Mouse (Mus musculus): ENCODE measurements around the gene H2afy.
A peak's percentile ranks its signal among the peaks of the same experiment; 100 is the strongest.

The H2afy gene

DNA sequence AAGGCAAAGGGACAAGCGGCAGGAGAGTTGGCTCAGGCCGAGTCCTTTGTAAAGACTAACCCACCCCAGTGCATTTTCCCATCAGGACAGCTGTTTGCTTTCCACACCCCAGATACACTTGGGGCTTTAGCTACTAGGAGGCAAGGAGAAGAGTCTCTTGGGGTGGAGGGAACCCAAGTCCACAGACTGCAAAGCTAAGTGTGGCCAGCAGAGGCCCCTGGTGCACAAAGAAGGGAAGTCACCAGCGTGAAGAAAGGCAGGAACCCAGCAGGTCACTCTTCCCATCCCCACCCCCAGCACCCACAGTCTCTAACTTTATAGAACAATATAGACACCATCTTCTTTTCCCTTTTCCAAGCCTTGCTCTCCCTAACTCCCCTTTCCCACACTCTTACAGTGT lies 9.4 kb upstream of the H2afy start:
- peak; percentile 75 for DNase-seq (ENCODE audit: low read depth)

DNA sequence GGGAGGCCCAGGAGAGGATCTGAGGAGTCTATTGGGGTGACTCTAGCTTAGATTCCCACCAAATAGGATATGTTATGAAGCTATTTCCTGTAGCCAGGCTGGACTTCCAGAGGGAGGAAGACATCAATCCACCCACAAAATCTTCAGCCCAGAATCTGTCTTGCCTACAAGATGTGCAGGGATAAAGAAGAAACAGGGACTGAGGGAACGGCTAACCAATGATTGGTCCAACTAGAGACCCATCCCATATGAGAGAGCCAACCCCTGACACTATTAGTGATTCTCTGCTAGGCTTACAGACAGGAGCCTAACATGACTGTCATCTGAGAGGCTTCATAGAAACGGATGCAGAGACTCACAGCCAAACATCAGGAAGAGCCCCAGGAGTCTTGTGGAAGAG lies 7.9 kb upstream of the H2afy start:
- no peak for DNase-seq (ENCODE audit: low read depth)

DNA sequence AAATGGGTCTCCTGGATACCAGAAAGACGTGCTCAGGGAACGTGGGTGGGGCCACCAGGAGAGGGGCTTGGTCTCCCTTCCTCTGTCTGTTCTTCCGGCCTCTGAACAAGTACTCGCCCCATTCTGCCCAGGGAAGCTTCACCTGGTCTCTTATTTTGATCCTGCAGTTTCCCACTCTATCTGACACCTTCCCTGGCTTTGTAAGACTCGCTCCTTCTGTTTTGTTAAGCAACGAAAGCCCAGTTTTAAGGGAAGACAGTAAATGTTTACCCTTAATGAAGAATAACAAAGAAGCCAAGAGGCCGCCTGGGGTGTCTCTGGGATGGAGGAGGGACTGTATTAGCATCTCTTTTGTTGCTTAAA lies 7.0 kb upstream of the H2afy start:
- no peak for DNase-seq (ENCODE audit: low read depth)

DNA sequence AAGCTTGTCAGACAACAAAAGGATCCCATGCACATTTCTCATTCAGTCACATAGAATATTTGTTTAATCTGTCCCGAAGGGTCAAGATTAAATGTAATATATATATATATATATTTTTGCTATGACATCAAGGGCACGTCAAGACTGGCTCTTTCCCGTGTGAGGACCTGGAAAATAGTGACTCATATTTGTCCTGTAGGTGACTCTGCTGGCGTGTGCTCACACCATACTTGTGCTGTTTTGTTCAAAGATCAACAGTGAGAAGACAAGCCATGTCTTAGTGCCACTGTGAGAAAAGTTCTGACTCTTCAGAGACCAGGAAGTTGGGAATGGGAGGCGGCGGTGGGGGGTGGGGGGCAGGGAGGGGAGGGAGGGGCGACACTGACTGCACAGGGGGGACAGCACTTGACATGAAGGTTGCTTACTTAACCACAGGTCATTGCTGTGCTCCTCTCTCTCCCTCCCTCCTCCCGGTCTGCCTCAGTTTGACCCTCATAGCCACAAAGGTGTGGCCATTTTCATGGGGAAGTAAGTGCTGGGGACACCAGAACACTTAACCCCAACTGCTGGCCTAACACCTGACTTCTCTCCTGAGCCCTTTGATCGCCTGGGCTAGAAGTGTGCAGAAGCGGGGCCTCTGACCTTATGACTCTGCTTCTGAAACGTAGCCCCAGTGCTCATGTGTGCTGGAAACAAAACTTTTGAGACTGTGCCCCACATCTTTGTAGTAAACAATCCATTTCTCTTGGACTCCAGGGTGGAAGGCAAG lies 6.4 kb upstream of the H2afy start:
- peak; percentile 53 for DNase-seq (ENCODE audit: low read depth)

DNA sequence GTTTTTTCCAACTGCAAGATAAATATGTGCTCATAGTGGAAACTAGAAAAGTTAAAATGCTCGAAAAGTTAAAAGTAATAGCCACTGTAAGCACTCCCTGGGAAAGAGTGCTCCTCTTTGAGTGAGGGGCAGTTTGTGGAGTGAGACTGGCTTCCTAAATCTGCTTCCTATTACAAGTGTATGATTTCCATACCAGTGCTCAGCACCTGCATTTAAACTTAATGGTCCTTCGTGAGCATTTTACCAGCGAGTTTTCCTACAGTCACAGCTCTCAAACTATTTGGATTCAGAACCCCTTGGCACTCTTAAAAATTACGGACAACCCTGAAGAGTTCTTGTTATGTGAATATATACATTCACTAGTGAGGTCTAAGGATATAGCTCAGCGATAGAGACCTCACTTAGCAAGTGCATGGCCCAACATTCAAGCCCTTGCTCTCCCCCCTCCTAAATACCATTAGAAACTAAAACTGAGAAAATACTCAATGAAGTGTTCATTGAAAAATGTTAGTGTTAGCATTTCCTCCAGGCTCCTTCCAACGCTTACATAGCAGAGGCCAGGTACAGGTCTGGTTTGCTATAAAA lies 3.1 kb upstream of the H2afy start:
- no peak for DNase-seq (ENCODE audit: low read depth)

DNA sequence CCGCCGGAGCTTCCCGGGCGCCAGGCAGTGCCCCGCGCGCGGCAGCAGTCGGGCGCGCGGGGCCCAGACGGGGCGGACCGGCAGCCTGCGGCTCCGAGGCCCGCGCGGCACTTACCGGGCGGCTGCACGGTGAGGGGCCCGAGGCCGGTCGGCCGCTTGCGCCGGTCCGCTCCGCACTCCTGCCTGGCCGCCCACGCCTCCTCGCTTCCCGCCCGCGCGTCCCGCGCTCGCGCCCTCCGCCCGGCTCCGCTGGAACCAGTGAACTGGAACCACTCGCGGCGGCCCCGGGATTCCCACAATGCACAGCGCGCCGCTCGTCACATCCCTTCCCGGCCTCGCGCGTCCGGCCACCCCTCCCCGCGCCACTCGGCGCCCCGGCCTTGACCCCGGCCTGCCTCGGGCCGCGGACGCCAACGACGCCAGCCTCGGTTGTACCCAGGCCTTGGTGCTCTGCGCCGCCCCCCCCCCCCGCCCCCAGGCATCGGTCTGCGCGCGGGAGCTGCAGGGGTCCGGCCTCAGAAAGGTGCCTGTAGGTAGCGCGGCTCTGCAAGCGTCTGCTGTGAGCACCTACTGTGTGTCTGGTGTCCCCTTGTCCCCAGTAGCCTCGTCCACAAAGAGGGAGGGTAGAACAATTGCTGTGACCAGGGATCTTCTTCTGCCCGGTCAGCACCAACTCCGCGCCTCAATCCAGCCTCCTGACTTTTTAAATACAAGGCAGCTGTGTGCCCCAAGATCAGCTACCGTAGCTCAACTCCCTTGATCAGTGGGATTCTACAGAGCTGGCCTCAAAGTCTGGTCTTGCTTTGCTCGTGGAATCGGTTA lies 719 bp downstream of the H2afy start:
- peak; percentile 85 for DNase-seq (ENCODE audit: low read depth)

DNA sequence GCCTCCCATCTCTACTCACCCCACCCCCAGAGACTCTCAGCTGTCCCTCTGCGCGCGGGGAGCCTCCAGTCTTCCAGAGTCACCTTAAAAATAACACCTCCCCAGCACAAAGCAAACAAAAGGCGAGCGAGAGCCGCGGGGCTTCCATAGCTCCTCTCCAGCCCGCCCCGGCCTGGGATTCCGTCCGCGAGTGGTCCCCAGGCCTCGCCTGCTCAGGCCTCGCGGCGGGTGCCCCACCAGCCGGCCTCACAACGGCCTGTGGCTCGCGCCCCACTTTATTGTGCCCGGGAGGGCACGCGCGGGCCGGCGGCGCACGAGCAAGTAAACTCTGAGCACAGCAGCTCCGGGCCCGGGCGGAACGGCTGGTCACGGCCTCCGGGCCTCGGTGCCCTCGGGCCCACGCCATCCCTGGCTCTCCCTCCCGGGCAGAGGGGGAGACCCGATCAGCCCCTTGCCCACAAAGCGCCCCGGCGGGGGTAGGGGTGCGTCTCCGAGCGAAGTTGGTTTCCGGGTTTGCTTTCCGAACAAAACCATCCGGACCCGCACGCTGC lies 1.5 kb downstream of the H2afy start:
- peak; percentile 57 for DNase-seq (ENCODE audit: low read depth)

DNA sequence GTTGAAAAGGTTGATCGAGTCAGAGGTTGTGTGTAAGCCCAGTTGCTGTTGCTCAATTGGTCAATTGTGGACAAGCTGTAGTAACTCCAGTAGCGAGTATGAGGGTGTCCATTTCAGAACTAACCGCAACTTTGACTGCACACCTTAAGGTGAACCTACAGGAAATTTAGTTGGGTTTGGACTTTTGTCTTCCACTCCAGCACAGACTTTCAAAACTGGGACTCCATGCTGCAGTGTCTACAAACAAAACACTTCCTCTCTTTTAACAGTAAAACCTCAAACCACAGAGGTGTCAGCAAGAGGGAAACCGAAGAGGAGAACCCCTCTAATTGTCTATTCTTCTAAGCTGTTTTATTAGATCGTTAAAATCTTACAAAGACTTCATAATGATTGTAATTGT lies 2.1 kb downstream of the H2afy start:
- peak; percentile 67 for DNase-seq (ENCODE audit: low read depth)

DNA sequence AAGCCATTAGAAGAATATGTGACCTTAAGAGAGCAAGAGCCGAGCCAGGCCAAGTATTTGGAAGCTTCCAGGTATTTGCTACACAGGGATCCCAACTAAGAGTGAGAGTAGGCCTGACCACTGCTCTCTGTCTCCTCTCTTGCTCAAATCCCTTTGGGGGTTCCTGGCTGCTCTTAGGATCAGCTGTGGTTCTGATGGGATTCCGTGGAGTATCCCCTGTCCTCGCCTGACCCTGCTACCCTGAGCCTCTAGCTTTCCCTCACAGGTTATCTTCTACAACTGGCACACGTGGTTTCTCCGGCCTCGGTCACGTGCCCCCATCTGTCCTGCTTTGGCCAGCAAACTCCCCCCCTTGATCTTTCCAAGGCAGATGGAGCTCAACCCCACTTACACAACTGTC lies 3.2 kb downstream of the H2afy start:
- no peak for DNase-seq (ENCODE audit: low read depth)

DNA sequence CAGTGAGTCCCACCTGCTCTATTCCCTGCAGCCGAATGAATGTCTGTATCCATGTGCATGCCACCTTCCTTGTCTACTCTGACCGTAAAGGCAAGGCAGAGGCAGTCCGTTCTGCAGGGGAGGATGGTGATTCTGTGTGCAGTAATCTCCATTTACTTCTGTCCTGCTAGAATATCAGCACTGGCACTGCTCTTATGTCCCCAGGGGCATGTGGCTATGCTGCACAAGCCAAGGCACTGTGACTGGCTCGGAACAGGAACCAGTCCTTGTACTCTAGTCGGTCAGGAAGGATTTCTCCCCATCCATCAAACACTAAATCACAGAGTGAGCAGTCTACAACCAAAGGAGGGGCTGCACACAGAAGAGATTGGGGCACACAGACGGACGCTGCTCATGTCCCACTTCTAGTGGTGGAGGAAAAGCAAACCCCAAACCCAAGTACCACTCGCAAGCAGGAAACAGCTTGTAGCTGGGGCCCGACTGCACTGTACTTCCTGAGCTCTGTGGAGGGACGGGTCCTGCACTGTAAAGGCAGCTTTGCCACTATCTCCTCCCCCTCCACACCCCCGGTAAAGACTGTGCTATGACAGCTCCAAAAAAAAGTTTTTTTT lies 3.7 kb downstream of the H2afy start:
- DNase-seq (ENCODE audit: low read depth), result peak; percentile 62

DNA sequence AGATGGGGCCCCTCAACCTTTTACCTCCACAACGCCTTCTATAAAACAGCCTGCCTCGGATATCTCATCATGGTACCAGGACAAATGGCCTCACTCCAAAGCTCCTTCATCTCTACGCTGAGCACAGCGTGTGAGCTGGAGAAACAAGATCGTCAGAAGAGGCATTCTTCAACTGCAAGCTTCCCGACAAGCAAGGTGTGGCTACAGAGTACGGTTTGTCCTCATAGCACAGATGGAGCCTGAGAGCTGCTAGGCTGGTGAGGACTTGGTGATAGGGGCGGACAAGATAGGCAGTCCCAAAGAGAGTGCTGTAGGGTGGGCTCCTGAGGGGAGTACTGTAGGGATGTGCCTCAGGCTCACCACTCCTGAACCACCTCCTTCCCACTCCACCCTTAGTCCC lies 5.6 kb downstream of the H2afy start:
- DNase-seq (ENCODE audit: low read depth), result no peak

DNA sequence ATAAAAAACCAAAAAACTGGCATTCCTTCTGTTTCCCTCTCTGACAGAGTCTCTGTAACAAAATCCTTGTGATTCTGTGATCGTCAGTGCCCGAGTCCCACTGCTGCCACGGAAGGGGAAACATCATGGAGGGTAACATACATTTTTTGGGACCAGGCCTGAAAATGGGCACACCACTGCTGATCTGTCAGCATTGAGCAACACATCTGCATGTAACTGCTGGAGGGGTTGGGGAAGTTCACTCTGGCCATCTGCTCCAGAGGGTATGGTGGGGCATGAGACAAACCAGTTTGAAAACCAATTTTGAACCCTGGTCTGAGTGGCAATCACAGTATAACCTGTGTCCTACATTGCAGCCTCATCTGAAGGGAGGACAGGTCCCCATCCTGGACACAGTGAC lies 6.6 kb downstream of the H2afy start:
- DNase-seq (ENCODE audit: low read depth), result no peak

DNA sequence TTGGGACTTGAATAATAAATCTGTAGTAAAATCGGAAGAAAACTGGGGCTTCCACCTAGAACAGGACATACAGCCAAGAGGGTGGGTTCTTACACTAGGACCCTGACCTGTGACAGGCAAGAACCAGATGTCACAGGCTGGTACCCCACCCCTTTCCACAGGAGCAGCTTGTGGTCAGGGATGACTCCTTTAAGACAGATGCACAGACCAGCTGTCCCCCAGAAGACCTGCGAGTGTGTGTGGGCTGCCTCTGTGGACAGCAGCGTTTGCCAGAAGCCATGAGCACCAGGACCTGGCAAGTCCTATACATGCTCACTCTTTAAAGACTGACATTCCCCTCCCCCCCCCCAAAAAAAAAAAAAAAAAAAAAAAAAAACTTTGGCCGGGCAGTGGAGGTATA lies 7.1 kb downstream of the H2afy start:
- no peak for DNase-seq (ENCODE audit: low read depth)

DNA sequence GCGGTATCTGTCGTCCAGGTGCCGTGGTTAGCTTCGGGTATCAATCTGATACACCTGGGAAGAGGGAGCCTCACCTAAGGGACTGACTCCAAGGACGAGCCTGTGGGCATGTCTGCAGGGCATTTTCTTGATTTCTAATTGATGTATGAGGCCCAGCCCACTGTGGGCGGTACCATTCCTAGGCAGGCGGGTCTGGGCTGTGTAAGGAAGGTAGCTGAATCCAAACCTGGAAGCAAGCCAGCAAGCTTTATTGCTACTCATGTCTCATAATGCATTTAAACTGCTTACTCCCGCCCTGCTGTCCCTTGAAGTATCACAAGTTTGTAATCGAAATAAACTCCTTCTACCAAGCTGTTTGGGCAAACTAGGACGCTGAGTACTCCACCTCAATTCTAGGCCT lies 10.5 kb downstream of the H2afy start:
- no peak for DNase-seq (ENCODE audit: low read depth)

DNA sequence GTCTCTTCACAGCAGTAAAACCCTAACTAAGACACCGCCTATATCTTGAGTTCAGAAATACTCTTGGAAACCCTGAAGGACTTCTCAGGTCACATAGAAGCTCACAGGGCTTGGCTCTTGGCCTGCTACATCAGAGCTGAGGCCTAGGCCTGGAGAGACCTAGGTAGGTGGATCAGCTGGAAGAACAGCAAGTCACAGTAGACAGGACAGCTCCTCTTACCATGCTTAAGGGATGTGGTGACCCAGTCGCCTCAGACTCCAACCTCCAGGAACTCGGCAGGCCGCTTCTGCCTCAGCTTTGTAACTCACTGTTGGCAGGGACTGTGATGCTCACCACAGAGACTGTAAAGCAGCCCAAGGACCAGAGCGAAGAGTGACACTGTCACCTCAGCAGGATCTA lies 13.1 kb downstream of the H2afy start:
- no peak for DNase-seq (ENCODE audit: low read depth)

DNA sequence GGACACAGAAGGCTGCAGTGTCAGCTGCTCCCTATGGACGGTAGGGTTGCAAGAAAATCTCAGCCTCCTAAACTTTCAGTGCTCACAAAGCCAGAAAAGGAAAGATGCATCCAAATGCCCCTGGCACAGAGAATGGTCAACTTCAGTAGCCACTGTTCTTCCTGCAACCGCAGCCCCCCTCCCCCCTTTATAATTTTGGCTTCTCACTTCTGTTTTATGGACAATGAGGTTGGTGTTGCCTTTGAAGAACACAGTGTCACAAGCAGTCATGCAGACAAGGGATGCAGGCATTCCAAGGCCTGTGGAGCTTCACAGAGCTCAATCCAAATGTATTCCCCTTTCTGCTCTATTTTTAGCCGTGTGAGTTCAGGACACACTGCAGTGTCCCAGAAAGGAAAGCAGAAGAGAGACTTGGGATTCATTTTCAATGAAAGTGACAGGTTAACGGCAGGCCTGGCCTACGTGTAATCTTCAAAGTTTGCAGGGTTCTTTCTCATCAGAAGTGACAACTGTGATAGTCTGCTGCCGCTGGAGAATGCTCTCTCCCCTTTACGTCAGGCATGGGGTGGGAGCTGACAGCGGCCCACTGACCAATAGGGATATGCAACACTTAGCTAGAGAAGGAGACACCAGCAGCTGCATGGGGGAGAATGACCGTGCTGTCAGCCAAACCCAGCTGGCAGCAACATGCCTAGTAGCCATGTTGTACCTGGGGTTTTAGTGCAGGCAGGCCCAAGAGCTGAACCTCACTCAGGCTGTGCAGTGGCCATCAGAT lies 18.0 kb downstream of the H2afy start:
- no peak for DNase-seq (ENCODE audit: low read depth)

DNA sequence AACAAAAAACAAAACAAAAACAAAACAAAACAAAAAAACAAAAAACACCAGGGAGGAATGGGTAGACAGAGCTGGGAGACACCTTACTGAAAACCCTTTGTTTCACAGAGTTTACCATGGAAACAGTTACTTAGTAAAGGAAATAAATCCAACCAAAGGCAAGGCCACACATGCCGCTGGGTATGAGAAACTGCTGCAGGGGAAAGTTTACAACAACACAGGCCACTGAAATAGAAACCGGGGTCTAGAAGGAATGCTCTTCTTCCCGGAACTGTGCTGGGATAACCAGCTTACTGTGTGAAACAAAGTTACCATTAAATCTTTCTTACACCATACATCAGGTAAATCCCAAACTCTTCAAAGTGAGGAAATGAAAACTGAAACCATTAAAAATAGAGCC lies 20.3 kb downstream of the H2afy start:
- DNase-seq (ENCODE audit: low read depth), result peak; percentile 40

DNA sequence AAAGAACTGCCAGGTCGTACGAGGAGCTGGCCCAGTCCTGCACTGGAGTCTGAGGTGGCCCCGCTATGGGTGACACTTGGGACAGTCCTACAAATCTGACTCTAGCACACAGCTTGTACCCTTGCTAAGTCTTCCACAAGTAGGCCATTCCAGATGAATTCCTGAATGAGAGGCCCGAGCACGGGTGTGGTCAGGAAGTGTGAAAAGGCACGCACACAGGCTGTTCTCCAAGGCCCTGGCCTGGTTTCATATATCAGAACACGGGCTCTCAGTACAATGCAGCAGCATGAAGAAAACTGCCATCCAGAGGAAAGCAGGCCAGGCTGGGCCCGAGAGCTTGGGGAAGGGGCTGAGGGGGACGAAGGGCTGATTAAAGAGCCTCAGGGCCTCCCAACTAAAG lies 20.8 kb downstream of the H2afy start:
- DNase-seq (ENCODE audit: low read depth), result no peak

DNA sequence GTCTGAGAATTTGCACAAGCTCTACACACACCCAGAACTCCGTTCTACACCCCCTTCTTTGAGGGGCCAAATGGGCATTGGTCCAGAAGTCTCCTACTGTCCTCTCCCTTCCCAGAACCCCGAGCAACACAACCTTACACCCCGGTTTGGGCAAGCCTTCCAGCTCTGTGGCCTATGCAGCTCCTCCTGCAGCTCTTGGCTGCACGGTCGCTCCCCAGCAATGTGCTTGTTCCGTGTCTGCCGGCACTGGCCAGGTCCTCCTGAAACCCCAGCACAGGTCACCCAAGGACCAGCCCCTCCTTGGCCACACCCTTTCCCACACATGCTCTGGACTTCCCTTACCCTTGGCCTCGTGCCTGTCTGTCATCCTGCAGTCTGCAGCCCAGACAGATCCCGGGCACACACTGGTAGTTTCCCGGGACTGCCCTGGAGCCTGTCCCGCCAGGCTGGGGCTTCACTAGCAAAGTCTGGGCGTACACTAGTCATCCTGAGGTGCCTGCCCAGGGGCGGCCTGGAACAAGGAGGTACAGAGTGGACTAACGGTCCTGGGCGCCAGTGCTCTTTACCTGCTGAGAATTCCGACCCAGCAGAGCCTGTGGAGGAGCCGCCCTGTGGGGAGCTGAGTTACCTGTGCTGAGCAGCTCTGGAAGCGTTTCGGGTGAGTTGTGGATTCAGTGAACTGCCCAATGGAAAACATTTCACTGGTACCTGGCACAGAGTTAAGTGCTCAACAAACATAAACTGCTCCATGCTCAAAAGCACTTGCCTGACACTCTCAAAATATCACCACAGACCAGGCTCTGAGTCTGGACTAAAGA lies 22.5 kb downstream of the H2afy start:
- DNase-seq (ENCODE audit: low read depth), result no peak

DNA sequence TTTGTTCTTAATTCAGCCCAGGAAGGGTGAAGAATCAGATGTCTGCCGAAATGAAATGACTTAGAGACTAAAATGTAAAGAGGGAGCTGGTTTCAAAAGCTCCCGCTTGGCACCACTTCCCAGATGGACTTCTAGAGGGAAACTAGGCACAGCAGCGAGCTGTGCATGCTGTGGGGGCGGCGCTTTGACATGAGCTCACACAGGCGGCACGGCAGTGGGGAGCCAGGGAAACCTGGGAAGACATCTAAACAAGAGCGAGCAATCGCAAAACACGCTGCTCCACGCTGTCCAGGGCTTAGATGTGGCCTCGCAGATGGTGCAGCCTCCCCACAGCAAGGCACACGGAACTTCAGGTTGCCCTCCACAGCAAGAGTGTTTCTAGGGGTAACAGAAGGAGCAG lies 23.2 kb downstream of the H2afy start:
- DNase-seq (ENCODE audit: low read depth), result no peak

DNA sequence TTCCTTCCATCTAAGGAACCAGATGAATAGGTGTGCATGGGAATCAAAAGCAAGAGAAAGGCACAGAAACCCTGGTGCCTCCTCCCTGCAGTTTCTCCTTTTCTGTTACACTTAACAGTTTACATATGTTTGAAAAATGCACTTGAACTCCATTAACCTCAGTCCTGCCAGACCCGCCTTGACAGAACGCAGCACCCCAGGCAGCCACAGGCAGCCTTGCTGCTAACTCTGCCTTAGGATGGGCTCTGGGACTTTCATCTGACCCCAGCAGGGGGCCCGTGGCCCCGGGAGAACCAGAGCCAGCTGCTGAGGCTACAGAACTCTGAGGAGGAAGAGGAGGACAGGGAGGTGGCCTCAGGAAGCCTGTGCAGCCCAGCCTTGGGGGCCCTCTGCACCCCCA lies 23.7 kb downstream of the H2afy start:
- no peak for DNase-seq (ENCODE audit: low read depth)
